Mouse (Mus musculus) thymus, adult 2 months (tissue): Measurements from ENCODE around the gene Gpr15. TPM values are rescaled to one million over a fixed set of nuclear protein-coding genes. Genes with fewer than 3 reads are reported as not detected.

Experiments
- DNase-seq: peaks from one replicate; pipeline ENCODE4 v3.0.0; 2021
- H3K27ac ChIP-seq: fragments of 200-500 bp; 2 replicates; pipeline ENCODE4 v1.5.1; 2012; ENCODE audit warnings: low read length, control low read depth; ENCODE audit not compliant: control insufficient read depth, insufficient read depth
- H3K27me3 ChIP-seq: fragments of 200-500 bp; 2 replicates; pipeline ENCODE4 v1.6.1; 2012; ENCODE audit warnings: mild to moderate bottlenecking, low read length, moderate library complexity, mixed read lengths; ENCODE audit not compliant: control insufficient read depth, insufficient read depth
- H3K36me3 ChIP-seq: fragments of 200-500 bp; 2 replicates; pipeline ENCODE4 v1.6.1; 2012; ENCODE audit warnings: mild to moderate bottlenecking, low read length, moderate library complexity; ENCODE audit not compliant: control insufficient read depth, insufficient read depth
- H3K4me1 ChIP-seq: fragments of 200-500 bp; replicated peaks from 2 replicates; pipeline ENCODE4 v1.6.1; 2012; ENCODE audit warnings: low read length; ENCODE audit not compliant: control insufficient read depth, insufficient read depth
- H3K4me3 ChIP-seq: fragments of 200-500 bp; 2 replicates; pipeline ENCODE4 v1.5.1; 2012; ENCODE audit warnings: mild to moderate bottlenecking, low read length, control low read depth, moderate library complexity; ENCODE audit not compliant: control insufficient read depth, insufficient read depth
- CTCF ChIP-seq: fragments of 200-500 bp; IDR thresholded peaks from 2 replicates; pipeline ENCODE4 v1.5.1; 2012; ENCODE audit warnings: mild to moderate bottlenecking, control low read depth, low read length, moderate library complexity, borderline replicate concordance; ENCODE audit not compliant: control insufficient read depth, poor library complexity, insufficient read depth; ENCODE audit errors: extremely low read depth
- POLR2A ChIP-seq: fragments of 200-500 bp; IDR thresholded peaks from 2 replicates; pipeline ENCODE4 v1.6.1; 2012; ENCODE audit warnings: mild to moderate bottlenecking, low read length, control low read depth, moderate library complexity; ENCODE audit not compliant: control insufficient read depth, poor library complexity, insufficient read depth; ENCODE audit errors: extremely low read depth
- WGBS: fragments of 180-500 bp; shearing (Covaris S2); methylation state at CpG from one replicate; pipeline ENCODE4 v1.1.7; 2018; 5-methylcytosine and 5-hydroxymethylcytosine counted together
- polyA plus RNA-seq: library from polyadenylated mRNA; depleted of rRNA; stranded (reverse); fragments of >200 nt; gene quantifications from 2 replicates; pipeline ENCODE4 v1.2.3, GENCODE M21; 2012

Gpr15 gene
- polyA plus RNA-seq, 1 experiment, result 0.24 TPM

DNA sequence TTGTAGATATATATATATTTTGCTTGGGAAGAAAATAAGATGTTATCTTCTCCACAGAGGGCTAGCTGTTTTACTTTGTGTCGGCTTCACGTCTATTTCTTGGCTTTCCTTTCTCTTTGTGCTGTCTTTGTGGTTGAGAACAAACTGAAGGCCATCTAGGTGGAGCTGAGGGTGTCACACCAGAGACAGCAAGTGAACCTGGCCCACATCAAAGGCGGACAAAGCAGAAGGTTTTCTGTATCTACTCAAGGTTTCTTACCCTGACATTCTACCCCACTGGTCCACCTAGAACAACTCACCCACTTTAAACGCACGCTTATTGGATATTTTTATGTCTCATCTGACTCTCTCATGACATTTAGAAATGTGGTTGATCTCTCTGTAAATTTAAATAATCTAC is 24.8 kb downstream of the Gpr15 start:
- TF ChIP-seq CTCF, result no peak
- no peak for DNase-seq
- Histone ChIP-seq H3K36me3 (no peaks in the 10 kb centered on the region), H3K27ac (no peak overlapping the region), H3K4me1 (no peaks in the 10 kb centered on the region), H3K4me3 (no peak overlapping the region), H3K27me3 (no peaks in the 10 kb centered on the region)
- WGBS, result 56% methylated on average over 5 of the region's 5 CpGs

DNA sequence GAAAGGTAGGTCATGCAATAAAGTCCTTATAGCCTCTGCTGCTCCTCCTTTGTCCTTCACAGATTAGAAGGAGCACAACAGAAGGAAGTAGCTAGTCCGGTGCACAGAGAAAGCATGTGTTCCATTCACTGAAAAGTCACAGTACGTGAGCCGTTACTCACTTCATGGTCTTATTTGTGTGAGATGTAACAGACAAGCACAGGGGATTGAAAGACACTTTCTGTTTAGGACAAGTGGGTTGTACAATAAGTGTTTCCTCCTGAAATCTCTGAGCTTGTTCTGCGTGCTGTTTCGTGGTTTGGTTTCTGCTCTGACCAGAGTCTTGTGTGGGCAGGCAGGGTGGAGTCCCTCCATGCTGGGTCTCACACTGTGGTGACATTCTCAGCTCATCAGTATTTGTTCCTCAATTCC is 28.5 kb downstream of the Gpr15 start:
- WGBS, result 18% methylated on average over 5 of the region's 5 CpGs
- no peak overlapping the region for H3K27ac ChIP-seq
- TF ChIP-seq CTCF, result no peak
- TF ChIP-seq POLR2A, result no peak

DNA sequence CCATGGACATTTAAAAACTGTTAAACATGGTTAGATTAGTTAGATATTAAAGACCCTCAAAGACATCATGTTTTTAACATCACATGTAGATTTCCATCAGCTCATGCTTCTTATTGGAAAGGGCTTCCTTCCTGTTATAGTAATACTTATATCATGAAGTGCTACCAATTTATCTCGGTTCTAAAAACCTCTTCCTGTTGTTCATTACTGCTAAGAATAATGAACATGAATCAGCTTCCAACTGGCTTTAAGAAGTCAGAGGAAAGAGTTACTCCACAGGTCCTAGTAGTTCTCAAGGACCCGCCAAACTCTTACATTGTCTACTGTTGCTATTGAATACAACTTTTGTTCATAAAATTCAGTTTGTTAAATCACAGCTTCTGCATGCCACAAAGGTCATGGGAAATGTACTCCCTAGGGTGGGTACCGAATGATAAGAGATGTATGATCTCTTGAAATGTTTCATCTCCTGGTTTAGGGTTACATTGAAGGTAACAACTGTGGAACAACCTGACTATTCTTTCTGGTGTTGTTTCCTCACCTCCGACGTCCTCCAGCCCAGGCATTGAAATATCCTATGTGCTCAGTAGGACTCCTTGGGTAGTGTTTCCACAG is 29.2 kb downstream of the Gpr15 start:
- Histone ChIP-seq H3K4me3 (no peak overlapping the region), H3K27ac (no peak overlapping the region), H3K36me3 (no peaks in the 10 kb centered on the region), H3K4me1 (no peaks in the 10 kb centered on the region), H3K27me3 (no peaks in the 10 kb centered on the region)
- TF ChIP-seq POLR2A (no peak), CTCF (no peak)
- DNase-seq, result no peak
- WGBS, result 69% methylated on average over 5 of the region's 5 CpGs

More for the DNA sequence above, 28.5 kb downstream of the Gpr15 start:
- DNase-seq, result no peak
- Histone ChIP-seq H3K36me3 (no peaks in the 10 kb centered on the region), H3K27me3 (no peaks in the 10 kb centered on the region), H3K4me3 (no peak overlapping the region), H3K4me1 (no peaks in the 10 kb centered on the region)

DNA sequence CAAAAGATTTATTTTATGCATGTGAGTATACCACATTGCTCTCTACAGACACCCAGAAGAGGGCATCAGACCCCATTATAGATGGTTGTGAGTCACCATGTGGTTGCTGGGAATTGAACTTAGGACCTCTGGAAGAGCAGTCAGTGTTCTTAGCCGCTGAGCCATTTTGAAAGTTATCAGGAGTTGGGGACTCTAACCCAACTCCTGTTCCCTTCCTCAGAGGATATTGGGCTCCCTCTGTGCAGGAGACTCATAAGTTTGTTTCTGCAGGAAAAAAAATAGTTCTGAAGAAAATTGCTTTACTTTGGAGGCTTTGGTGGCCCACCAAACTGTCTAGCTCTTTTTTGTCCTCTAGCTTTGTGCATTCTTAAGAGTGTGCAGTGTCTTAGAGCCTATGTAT is 30.3 kb downstream of the Gpr15 start:
- WGBS, result 97% methylated on average over 1 of the region's 1 CpGs
- no peaks in the 10 kb centered on the region for H3K27me3 ChIP-seq
- no peaks in the 10 kb centered on the region for H3K36me3 ChIP-seq
- H3K27ac ChIP-seq, result no peak overlapping the region
- H3K4me3 ChIP-seq, result no peak overlapping the region
- no peak for DNase-seq
- H3K4me1 ChIP-seq, result no peaks in the 10 kb centered on the region
- TF ChIP-seq CTCF (no peak), POLR2A (no peak)

DNA sequence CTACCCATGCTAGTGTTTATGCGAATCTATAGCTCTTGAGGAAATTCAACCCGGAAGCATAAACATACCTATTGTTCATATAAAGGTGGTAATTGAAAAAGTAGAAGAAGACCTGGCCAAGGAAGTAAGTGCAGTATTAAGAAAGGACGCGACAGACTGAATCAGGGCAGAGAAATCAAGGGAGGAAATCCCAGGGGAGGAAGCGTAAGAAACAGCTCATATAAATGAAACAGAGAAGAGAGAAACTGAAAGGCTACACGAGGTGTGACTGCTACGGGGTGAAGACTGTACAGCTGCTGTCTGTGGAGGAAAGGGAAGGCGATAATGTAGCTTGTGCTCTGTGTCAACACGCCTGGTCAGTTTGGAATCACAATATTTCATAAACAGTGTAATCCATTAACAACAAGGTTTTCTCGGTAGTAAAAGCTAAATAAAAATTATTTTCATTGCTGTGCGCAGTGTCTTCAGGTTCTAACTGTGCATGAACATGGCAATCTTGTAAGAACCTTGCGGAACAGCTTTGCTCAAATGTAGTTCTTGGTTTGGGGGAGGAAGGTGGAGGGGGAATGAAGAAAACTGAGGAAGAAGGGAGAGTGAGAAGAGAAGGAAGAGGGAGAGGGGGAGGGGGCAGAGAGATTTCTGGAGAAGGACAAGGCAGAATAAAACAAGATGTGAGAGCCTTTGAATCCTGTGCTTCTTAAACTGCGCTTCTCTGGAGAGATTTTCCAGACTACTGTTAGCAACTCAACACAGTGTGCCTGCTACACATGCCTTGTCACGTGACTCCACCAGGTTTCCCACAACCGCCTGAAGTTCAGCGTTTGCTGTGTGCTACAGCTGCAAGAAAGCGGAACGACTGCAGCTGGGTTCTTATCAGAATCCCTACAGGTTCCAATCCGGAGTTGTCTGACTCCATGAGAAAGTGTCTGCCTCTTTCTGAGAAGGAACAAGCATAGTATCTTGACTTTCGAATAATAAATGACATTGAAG is 33.0 kb downstream of the Gpr15 start:
- Histone ChIP-seq H3K4me3 (no peak overlapping the region), H3K27ac (no peak overlapping the region), H3K27me3 (no peaks in the 10 kb centered on the region), H3K4me1 (no peaks in the 10 kb centered on the region), H3K36me3 (peaks cover 1% of the 10 kb centered on the region; the same call in 1 of the 2 replicates)
- peak; percentile 26 for DNase-seq
- WGBS, result 27% methylated on average over 20 of the region's 20 CpGs
- TF ChIP-seq CTCF (no peak), POLR2A (no peak)

DNA sequence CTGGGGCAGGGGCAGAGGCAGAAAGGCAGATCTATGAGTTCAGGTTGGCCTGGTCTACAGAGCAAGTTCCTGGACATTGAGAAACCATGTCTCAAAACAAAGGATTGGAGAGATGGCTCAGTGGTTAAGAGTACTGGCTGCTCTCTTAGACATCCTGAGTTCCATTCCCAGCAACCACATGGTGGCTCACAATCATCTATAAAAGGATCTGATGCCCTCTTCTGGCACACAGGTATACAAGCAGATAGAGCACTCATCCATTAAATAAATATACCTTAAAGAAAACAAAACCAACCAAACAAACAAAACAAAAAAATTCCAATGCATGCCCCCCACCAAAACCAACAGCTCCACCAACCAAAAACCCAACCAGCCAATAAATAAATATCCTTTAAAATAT is 34.3 kb downstream of the Gpr15 start:
- Histone ChIP-seq H3K27me3 (no peaks in the 10 kb centered on the region), H3K4me3 (no peak overlapping the region), H3K4me1 (no peaks in the 10 kb centered on the region), H3K27ac (no peak overlapping the region), H3K36me3 (peaks cover 5% of the 10 kb centered on the region; the same call in 1 of the 2 replicates)
- no peak for DNase-seq
- no peak for TF ChIP-seq POLR2A
- no peak for TF ChIP-seq CTCF
